Mouse (Mus musculus) adrenal gland, postnatal 36 days (tissue): ENCODE measurements around the gene Casp14. TPM values are rescaled to one million over a fixed set of nuclear protein-coding genes. Genes with fewer than 3 reads are reported as not detected.
"Not testable (repeated sequence)": the region's sequence is repeated elsewhere in the genome, so short reads cannot be mapped to it uniquely, and the experiment has no call there.

Experiments used
- DNase-seq, 2 experiments: peaks; one replicate each; pipeline ENCODE4 v3.0.0; 2021; ENCODE audit warnings: mixed read lengths in 1 of 2
- long read RNA-seq, 2 experiments: library from polyadenylated mRNA; stranded (forward); transcript quantifications; one replicate each; pipeline ENCODE4 v2.0.0; 2021; ENCODE audit warnings: borderline sequencing depth in 2 of 2
- total RNA-seq, 2 experiments: library from RNA; stranded (reverse); gene quantifications; 2 replicates each; pipeline ENCODE4 v1.2.3; 2021

Casp14 gene
- total RNA-seq, result not detected
- long read RNA-seq, experiment 1, result 0 reads
- long read RNA-seq, experiment 2, result 0 reads

DNA sequence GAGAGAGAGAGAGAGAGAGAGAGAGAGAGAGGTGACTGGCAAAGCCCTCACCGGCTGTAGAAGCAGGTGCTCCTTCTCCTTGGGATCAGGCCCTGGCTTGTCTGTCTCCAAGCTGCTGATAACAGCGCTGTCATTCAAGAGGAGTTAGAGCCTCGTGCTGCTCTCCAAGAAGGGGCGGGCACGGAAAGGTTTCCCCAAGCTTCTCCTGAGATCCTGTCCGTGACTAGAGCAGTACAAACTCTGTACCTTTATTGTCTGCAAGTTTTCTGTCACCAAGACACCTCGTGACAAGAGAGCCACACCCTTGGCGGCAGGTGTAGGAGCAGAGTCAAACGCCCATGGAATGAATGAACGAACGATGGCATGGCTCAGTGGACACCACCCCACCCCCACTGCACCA lies at the start of gene Casp14:
Casp14 (minus strand) TSS at position 239 of the 400 bp plus-strand sequence.
- DNase-seq, result no peak

DNA sequence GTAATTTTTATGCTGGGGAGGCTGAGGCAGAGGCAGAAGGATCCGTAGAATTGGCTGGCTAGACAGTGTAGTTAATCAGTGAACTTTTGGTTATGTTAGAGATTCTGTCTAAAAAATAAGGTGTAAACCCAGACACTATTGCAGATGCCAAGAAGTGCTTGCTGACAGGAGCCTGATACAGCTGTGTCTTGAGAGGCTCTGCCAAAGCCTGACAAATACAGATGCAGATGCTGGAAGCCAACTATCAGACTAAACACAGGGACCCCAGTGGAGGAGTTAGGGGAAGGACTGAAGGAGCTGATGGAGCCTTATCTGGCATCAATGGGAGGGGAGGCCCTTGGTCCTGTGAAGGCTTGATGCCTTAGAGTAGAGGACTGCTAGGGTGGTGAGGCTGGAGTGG lies 47.5 kb upstream of the Casp14 start:
- no peak for DNase-seq

DNA sequence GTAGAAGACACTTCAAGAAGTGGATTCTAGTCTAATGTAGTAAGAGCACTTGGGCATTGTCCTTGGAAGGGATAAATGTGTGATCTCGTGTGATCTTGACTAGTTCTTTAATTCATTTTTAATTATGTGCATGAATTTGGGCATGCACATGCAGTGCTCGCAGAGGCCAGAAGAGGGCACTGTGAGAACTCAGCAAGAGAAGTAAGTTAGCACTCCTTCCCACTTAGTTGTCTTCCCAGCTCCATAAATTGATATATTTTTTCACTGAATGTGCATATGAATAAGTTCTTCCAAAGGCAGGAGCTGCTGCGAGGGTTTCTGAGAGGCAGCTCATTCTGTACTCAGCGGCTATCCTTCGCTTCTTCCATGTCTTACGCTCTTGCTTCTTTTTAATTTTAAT lies 37.9 kb upstream of the Casp14 start:
- DNase-seq, result peak; percentile 67 to 74

DNA sequence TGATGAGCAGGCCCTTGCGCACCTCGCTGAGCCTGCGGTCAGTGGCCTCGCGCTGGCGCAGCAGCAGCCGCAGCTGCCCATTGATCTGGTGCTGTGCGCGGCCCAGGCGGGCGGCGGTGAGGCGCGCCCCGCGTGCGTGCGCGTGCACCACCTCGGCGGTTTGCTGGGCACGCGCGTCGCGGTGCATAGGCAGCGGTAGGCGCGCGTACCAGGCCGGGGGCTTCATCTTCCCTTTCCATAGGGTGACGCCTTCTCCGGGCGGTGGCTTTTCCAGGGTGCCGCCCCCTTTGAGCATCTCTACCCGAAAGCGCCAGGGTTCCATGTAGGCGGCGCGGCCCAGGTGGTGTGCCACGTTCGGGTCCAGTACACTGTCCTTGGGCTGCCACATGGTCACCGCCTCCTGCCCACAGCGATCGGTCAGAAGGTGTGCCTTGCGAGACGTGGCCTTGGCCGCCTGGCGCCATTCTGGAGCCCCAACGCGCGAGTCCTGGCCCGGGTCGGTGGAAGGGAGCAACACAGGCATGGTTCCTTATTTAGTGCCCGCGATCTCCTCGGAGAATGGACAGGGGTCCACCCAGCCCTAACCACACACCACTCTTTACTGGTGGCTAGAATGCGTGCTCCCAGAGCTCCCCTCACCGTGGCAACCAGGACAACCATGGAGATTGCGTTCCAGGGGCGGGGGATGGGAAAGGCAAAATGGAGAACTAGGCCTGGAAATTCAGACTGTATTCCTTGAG lies 34.5 kb upstream of the Casp14 start, which contains the start of gene Ccdc105:
Ccdc105 (minus strand) TSS at position 614 of the 740 bp plus-strand sequence.
- DNase-seq, result peak; percentile 60 to 72

DNA sequence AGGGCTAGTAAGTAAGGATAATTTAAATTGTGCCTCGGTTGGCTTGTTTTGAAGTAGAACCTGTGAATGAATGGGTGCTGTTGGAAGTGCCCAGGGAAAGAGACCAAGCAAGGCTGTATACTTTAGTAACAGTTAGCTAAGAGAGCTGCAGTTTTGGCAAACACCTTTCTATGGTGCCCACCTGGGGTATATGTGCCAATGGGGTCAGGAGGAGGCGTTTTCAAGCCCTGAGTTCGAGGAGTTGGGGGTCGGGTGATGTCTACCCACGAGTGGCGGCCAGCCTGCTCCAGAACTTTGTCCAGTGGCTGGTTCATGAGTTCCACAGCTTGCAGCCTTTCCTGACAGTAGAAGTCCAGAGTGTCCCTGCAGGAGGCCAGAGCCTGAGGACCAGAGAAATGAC lies 30.9 kb upstream of the Casp14 start:
- no peak for DNase-seq

DNA sequence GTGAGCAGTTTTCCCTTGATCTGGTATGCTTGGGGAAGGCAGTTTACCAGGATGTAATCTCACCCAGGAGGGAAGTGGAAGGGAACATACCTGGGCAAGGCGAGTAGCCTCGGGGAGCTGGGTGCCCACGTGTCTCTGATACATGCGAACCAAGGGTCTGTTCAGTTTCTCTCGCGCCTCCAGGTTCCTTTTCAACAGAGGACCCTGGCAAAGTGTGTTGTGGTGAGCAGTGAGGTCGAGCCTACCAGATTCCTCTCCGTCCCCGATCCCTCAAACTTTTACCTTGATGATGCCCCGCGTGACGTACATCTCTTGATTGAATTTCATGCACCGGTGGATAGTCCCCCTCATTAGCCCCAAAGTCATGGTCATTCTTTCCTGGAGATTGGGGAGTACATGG lies 30.1 kb upstream of the Casp14 start:
- no peak for DNase-seq

DNA sequence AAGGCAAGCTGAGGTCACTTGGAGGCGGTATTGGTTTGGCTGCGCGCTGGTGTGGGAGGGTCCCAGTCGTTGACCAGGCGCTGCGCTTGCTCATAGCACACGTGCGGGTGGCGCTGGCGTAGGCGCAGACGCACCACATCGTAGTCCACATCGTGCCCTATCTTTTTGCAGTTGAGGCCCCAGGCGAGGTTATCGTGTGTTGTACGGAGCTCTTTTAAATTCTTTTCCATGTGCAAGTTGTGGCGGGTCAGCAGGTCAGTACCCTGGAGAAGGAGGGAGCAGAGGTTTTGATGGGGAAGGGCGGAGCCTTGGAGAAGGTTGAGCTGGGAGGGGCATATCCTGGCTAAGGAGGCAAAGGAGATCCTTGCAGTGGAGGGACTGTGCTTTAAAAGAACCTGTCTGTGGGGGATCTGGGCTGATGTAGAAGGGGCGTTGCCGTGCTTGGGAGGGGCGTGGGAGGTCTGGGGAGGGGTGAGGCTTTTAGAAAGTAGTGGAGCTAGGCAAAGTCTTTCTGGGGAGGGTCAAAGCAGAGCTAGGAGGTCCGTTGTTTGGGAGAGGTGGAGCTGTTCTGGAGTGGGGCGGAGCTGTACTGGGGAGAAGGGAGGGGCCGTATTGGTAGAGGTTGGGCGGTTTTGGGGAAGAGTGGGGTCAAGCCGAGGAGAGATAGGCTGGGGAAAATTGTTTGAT lies 29.1 kb upstream of the Casp14 start:
- DNase-seq, result no peak

DNA sequence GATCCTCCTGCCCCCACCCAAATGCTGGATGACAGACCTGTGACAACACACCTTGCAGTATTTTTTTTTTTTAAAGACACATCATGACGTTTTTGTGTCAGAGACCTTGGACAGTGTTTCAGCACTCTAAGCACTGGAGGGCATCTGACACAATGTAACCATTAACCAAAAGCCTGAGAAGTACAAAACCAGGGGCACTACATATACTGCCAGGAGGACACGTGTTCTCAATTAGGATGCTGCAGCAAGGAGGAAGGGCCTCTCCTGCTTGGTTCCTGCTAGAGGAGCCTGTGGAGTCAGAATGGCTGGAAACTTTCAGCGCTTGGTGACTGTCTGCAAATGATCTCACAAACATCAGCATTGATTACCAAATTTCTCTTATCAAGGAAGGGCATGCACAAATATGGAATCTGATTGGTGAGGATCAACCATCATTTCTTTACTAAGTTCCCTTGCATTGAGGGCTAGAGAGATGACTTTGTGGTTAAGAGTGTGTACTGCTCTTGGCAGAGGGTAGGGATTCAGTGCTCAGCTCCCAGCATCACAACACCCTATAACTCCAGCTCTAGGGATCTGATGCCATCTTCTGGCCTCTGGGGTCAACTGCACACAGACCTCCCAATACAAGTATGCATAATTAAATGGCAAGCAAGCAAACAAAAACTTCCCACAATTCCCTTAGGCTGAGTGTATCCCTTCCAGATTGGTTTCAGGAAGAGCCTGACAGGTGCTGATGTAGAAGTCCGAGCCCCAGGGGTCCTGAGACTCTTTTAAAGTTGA lies 27.5 kb upstream of the Casp14 start:
- no peak for DNase-seq

DNA sequence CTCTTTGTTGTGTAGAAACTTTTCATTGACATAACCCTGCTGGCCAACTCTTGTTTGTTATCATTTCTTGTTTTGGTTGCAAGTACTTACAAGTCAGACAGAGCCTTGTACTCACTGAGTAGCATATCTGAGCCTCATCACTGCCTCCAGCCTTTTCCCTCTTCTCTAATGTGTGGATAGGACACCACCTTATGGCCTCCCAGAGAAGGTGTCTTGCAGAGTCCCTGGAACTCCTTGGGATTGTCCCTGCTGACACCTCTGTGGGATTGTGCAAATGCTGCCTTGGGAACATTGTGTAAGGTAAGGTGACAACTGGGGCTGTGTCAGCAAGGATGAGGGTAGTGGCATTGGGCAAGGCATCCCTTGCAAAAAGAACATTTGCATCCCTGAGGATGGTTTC lies 25.6 kb upstream of the Casp14 start:
- no peak for DNase-seq

DNA sequence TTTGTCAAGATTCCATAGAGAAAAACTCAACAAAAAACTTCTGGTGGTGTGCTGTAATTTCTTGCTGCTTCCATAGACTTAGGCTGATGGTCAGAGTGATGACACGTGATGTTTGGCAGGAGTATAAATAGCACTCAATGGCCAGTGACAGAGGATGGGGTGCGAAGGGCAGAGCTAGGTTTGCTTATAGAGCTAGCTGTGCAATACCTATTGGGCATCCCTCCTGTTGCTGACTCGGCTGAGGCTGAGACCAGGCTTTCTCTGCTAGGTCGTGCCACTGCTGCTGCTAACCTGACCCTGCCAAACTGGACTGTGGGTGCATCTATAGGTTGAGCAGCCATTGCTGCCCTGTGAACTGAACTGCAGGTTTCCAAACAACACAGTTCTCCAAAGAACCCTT lies 21.7 kb upstream of the Casp14 start:
- DNase-seq, result no peak

DNA sequence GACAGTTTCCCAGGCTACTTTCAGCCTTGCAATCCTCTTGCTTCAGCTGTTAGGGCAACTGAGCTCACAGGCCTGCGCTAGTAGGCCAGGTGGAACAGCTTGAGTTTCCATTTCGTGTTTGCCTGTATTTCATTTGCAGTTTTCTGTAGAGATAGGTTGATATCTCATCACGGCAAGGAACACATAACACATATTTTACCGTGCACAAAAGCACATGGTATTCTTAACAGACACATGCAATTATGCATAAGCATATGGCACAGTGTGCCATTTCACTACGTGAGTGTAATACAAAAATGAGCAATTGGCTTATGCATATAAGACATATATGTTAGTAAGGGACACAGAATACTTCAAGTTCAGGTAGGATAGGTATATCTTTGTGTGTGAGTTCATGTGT lies 9.8 kb upstream of the Casp14 start:
- DNase-seq, result no peak

DNA sequence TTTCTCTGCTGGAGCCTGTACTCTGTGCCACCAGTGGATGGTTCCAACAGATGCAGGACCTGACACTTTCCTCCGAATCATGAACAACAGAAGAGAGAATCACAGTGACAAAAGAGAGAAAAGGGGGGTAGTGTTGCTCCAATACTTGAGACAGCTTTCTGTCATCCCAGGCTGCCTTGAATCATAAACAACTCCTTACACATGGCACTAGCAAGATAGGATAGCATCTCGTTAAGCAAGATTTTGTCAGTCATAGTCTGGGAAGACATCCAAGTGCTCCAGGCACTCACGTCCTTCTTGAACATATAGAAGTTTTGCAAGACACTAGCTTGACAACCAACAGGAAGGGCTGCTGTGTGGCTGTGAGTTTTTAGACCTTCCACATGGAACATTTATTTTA lies 8.9 kb upstream of the Casp14 start:
- no peak for DNase-seq

DNA sequence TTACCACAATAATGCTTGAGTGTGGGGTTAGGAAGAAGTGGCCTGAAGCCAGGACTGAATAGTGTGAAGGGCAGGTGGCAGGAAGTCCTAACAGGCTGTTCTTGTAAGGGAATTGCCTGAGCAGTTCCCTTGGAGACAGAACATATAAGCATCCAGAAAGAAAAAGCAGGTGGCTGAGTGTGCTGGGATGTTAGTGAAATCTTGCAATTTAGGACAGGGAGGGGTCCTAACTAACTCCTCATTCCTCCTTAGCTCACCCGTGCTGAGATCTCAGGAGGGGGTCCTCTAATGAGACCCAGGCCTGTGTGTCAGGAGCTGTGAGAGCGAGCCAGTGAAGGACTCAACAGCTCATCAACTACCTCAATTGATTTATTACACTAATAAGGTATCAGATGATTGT lies 5.3 kb upstream of the Casp14 start:
- DNase-seq, result no peak

DNA sequence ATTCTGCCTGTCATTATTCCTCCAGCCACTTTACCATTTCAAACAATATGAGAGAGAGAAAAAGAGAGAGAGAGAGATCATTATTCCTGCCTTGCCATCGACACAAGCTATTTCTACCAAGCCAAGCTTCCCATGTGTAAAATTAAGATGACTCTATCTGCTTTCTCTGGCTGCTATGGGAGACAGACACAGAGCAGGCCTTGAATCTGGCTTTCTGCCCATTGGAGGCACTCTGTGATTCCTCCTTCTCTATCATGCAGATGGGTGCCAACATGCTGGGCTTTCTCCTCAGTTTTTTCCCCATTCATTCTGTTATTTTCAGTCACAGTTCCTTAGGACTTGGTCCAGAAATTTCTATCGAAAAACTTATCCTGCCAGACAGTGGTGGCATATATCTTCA lies 4.6 kb upstream of the Casp14 start:
- DNase-seq, result no peak

DNA sequence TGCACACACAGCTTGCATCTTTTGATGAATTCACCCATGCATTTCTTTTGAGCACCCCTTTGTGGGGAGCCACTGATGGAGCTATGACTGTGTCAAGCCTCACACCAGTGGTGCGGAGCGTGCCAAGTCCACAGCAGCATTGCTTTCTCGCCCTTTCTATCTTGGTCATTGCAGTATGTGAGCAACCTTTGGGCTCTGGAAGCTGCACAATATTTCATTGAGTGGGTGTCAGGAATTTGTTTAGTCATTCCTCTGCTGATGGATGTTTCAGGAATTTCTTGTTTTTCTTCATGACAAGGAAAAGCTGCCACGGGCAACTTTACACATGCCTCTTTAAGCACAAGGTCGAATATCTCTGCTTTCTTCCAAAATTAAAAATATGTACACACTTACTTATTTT lies 3.9 kb upstream of the Casp14 start:
- DNase-seq, result no peak

DNA sequence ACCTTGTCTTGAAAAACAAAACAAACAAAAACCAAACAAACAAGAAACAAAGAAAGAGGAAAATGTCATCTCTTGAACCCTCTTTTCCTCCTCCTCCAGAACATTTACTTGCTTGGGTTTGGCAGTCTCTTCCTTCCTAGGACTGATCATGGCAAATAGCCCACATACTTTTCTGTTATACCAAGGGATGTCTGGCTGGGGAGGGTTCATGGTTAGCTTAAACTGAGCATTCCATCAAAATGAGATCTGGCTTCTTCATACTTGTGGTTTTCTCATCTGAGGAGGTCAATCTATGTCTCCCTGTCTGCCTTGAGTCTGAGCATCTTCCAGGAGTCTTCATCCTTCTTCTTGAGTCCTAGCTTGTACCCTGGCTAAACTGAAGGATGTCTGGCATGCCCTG lies 1.9 kb downstream of the Casp14 start:
- DNase-seq, result no peak

DNA sequence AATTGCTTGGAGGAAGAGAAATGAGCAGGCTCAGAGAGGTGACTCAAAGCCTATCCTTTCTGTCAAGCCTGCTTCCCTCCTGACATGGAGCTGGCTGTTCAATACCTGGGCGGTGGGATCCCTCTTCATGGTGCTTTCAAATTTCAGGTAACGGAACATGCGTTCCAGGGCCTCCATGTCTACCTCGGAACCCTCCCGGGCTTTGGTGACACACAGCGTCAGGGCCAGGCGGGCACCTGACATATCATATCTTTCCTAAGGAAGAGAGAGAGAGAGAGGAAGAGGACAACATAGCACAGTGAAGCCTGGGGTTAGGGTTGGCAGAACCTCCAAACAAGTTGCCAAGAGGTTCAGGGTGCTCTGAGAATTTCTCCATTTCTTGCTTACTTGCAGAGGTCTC lies 2.9 kb downstream of the Casp14 start:
- no peak for DNase-seq

DNA sequence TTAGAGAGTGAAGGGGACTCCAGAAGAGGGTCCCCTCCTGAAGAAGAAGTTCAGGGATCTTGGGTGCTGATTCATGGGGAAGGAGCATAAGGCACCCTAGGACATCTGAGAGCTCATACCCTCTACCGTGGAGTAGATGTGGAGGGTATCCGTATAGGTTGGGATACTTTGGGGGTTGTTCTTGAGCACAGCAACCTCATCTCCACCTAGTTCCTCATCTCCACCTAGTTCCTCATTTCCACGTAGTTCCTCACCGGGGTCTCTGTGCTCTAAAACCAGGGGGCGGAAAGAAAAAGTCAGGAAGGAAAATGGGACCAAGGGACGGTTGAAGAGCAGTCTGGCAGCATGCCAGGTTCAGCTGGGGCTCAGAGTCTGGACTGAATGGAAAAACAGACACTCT lies 4.0 kb downstream of the Casp14 start:
- DNase-seq, result no peak

DNA sequence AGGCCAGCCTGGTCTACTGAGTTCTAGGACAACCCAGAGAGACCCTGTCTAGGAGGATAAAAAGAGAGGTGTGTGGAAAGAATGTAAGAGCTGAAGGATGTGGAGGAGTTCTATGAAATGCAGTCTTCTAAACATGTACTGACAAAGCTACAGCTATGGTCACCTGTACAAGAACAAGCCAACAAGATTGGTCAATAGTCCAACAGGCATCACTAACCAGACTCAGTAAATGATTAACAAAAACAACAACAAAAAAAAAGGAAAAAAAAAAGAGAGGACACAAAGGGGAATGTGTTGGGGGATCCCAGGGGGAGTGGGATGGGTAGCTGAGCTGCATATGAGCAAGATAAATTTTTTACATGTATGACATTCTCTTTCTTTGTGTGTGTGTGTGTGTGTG lies 7.4 kb downstream of the Casp14 start:
- no peak for DNase-seq

DNA sequence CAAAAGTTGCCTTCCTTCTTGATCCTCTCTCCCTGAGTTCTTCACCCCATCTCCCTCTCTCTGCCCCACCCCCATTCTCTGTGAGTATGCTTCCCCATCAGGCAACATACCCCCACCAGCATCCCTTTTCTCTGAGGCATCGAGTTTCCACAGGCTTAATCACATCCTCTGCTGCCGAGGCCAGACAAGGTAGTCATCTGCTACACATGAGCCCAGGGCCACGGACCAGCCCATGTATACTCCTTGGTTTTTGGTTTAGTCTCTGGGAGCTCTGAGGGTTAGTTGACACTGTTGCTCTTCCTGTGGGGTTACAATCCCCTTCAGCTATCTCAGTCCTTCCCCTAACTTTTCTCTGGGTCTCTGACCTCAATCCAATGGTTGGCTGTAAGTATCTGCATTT lies 17.2 kb downstream of the Casp14 start:
- no peak for DNase-seq

DNA sequence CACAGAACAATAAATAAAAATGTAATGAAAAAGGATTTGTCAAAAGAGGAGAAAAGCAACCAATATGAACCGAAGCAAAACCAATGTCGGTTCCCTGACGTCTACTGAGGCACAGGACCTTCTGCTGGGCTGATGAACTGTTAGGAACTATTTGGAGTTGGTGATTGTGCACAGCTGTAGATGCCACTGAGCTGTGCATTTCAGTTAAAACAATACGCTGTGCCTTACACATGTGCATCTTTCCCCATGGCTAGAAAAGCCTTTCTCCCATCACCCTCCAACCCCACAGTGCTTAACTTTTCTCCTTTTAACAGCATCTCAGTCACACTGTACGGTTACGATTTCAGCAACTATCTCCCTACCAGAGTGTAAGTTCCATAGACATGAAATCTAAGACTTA lies 28.1 kb downstream of the Casp14 start:
- no peak for DNase-seq

DNA sequence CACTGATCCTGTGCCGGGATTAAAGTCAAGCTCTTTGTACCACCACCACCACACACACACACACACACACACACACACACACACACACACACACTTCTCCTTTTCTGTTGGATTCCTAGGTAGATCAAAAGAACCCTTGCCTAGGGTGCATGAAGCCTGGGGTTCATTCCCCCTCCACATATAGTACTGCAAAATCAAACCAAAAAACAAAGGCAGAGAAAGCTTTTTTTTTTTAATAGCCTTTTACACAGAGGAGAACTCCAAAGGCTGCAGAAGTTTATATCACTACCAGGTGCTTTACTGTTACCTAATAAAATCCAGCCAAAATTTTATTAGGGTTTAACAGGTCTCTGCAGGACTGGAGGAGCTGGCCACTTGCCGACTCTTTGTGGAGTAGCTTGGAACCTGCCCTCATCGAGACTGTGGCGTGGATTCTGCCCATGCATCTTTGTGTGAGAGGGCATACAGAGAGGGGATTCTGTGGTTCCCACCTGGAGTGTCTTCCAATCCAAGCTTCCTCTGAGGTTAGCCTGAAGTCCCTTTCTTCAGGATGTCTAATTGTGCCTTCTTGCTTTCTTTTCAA lies 31.0 kb downstream of the Casp14 start:
- DNase-seq, result no peak

DNA sequence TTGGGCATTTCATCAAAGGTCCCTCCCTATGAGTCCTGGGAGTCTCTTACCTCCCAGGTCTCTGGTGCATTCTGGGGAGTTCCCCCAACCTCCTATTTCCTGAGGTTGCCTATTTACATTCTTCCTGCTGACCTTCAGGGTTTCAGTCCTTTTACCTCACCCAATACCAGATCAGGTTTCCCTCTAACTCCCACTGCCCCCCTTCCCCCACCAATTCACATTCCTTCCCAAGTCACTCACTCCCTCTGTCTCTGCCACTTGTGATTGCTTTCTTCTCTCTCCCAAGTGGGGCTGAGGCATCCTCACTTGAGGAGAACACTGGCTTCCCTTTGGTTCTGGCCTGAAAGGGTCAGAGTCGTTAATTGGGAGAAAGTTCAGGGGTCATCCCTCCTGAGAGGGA lies 48.0 kb downstream of the Casp14 start:
- DNase-seq, result not testable (repeated sequence)
